In genomic region chr7:74458475-74459221, GRCm38 (mm10) we compare ENCODE assay signal across 9 mouse cellular contexts.
DNase-seq lines count a peak whose midpoint lies in the region; ATAC-seq and TF ChIP-seq lines count a peak whose summit lies in the region.
"Had no signal": no experiment of that assay in that cellular context is flagged by ENCODE, and none has a peak within 500 bp of the region (broad histone marks: within the 10 kb centered on the region; RNA-seq: fewer than 3 reads in every experiment).

No protein-coding gene starts in this region.

- intact Hi-C loops in gastrocnemius, postnatal 36 days (cut with DNase I) = no loop called here

- H3K4me3 ChIP-seq in kidney, adult 2 months (ENCODE audit: insufficient read depth, low read depth, low read length) = no peak overlapping the region
- H3K4me3 ChIP-seq: neural tube, embryonic 12.5 days had no signal

- DNase-seq in right cerebral cortex, adult 2 months (ENCODE audit: low spot score in 2 of 2) = peak; percentile 13 to 23
- no peak for DNase-seq in right cerebral cortex, postnatal 10 days (ENCODE audit: low spot score in 2 of 2)
- peak; percentile 28 to 37 for DNase-seq in gastrocnemius, postnatal 36 days
- DNase-seq in kidney, adult 2 months = peak; percentile 73
- no peak for DNase-seq in MN1 (ENCODE audit: low spot score)
- DNase-seq in thymus, postnatal 14 days = no peak

- H3K36me3 ChIP-seq in kidney, adult 2 months (ENCODE audit: control insufficient read depth, insufficient read depth, low read length) = no peaks in the 10 kb centered on the region
- H3K36me3 ChIP-seq: neural tube, embryonic 12.5 days had no signal

- peaks cover 14% of the 10 kb centered on the region for H3K4me1 ChIP-seq in kidney, adult 2 months (ENCODE audit: control insufficient read depth, insufficient read depth, low read length)

- H3K27ac ChIP-seq in kidney, adult 2 months (ENCODE audit: insufficient read depth, low read depth, low read length) = peak overlapping the region; percentile 82
- H3K27ac ChIP-seq: neural tube, embryonic 12.5 days had no signal

- H3K27me3 ChIP-seq in kidney, adult 2 months (replicated peaks; ENCODE audit: control insufficient read depth, insufficient read depth, low read length) = no peaks in the 10 kb centered on the region
- H3K27me3 ChIP-seq: neural tube, embryonic 12.5 days had no signal

- TF ChIP-seq CTCF in kidney, adult 2 months (conservative IDR thresholded peaks at IDR 0.05; ENCODE audit: insufficient read depth, insufficient read length, low read depth, low read length) = no peak

- 35% methylated on average over 8 of the region's 8 CpGs for WGBS in kidney, adult 2 months

- ATAC-seq in megakaryocyte-erythroid progenitor cell, adult 5-6 weeks (replicated peaks; ENCODE audit: low FRiP score, low TSS enrichment, poor library complexity, severe bottlenecking) = peak; percentile 47
- no peak for ATAC-seq in erythroid progenitor cell, adult 5-6 weeks (replicated peaks; ENCODE audit: low FRiP score, poor library complexity, severe bottlenecking)

- no peak for TF ChIP-seq POLR2A in kidney, adult 2 months (IDR thresholded peaks at IDR 0.05; ENCODE audit: low read depth, low read length)

Comparison
In these comparisons a context has a peak if more than half of its experiments do, and no peak if none do; other contexts are left out.
1. DNase-seq: peak in right cerebral cortex, adult 2 months (2 of 2), gastrocnemius, postnatal 36 days (2 of 2) and kidney, adult 2 months (single experiment); none in right cerebral cortex, postnatal 10 days (0 of 2), MN1 (single experiment) and thymus, postnatal 14 days (single experiment).